Mouse (Mus musculus): ENCODE data around the gene Tas2r138. TPM values are rescaled to one million over a fixed set of nuclear protein-coding genes. Genes with fewer than 3 reads are reported as not detected.

Tas2r138 gene
- not detected in 2 replicates for polyA plus RNA-seq (2015; fragmentation: Nextera tagmentation; extraction: Ambion mirVana)

- 75% methylated on average over 4 of the region's 4 CpGs for whole genome bisulfite sequencing
- no peak within 1 kb of the TSS for H3K4me3 ChIP-seq
- ATAC-seq (ENCODE audit: extremely low read depth, insufficient number of reproducible peaks, low FRiP score, low TSS enrichment): no peak
- no peak within 1 kb of the TSS for H3K4me2 ChIP-seq
- no peaks in the 10 kb centered on the region for H3K9me3 ChIP-seq
- H3K27ac ChIP-seq (replicated peaks): no peak within 1 kb of the TSS
- no peak within 1 kb of the TSS for H3K9ac ChIP-seq
- no peaks in the 10 kb centered on the region for H3K27me3 ChIP-seq (replicated peaks)
- H3K36me3 ChIP-seq: no peaks in the 10 kb centered on the region
- no peaks in the 10 kb centered on the region for H3K4me1 ChIP-seq
Observed at GRCm38 (mm10) chr6:40613260-40613852, at the start of gene Tas2r138. Gene Tas2r138 (minus strand): TSS chr6:40613310.

GRCm38 (mm10) chr6:40660930-40661329, 47.8 kb upstream of the Tas2r138 start:
- H3K9ac ChIP-seq: no peak overlapping the region
- no peaks in the 10 kb centered on the region for H3K36me3 ChIP-seq
- no peak for ATAC-seq (ENCODE audit: extremely low read depth, insufficient number of reproducible peaks, low FRiP score, low TSS enrichment)
- H3K4me2 ChIP-seq: no peak overlapping the region
- H3K4me1 ChIP-seq: no peaks in the 10 kb centered on the region
- H3K4me3 ChIP-seq: no peak overlapping the region
- 36% methylated on average over 2 of the region's 2 CpGs for WGBS
- H3K27me3 ChIP-seq (replicated peaks): no peaks in the 10 kb centered on the region
- H3K9me3 ChIP-seq: no peaks in the 10 kb centered on the region
- no peak overlapping the region for H3K27ac ChIP-seq (replicated peaks)

- Histone ChIP-seq H3K27ac (replicated peaks) (no peak overlapping the region), H3K4me2 (no peak overlapping the region), H3K4me1 (no peaks in the 10 kb centered on the region), H3K9me3 (no peaks in the 10 kb centered on the region), H3K4me3 (no peak overlapping the region), H3K27me3 (replicated peaks) (no peaks in the 10 kb centered on the region), H3K9ac (no peak overlapping the region), H3K36me3 (no peaks in the 10 kb centered on the region)
- WGBS: 68% methylated on average over 1 of the region's 1 CpGs
- no peak for ATAC-seq (ENCODE audit: extremely low read depth, insufficient number of reproducible peaks, low FRiP score, low TSS enrichment)
Observed at GRCm38 (mm10) chr6:40650953-40651352, 37.8 kb upstream of the Tas2r138 start.

- no peak for ATAC-seq (ENCODE audit: extremely low read depth, insufficient number of reproducible peaks, low FRiP score, low TSS enrichment)
- no peaks in the 10 kb centered on the region for H3K27me3 ChIP-seq (replicated peaks)
- H3K4me3 ChIP-seq: no peak overlapping the region
- H3K4me1 ChIP-seq: no peaks in the 10 kb centered on the region
- WGBS: 72% methylated on average over 8 of the region's 8 CpGs
- no peak overlapping the region for H3K4me2 ChIP-seq
- H3K27ac ChIP-seq (replicated peaks): no peak overlapping the region
- H3K9ac ChIP-seq: no peak overlapping the region
- H3K9me3 ChIP-seq: no peaks in the 10 kb centered on the region
- no peaks in the 10 kb centered on the region for H3K36me3 ChIP-seq
Observed at GRCm38 (mm10) chr6:40645701-40646100, 32.6 kb upstream of the Tas2r138 start.

GRCm38 (mm10) chr6:40640710-40641538, 27.8 kb upstream of the Tas2r138 start:
- WGBS: 51% methylated on average over 8 of the region's 8 CpGs
- no peak overlapping the region for H3K9ac ChIP-seq

GRCm38 (mm10) chr6:40637755-40638154, 24.6 kb upstream of the Tas2r138 start:
- Histone ChIP-seq H3K9me3 (no peaks in the 10 kb centered on the region), H3K9ac (no peak overlapping the region), H3K4me1 (no peaks in the 10 kb centered on the region), H3K4me3 (no peak overlapping the region), H3K36me3 (no peaks in the 10 kb centered on the region), H3K27me3 (replicated peaks) (no peaks in the 10 kb centered on the region), H3K27ac (replicated peaks) (no peak overlapping the region), H3K4me2 (no peak overlapping the region)
- WGBS: 78% methylated on average over 5 of the region's 5 CpGs
- no peak for ATAC-seq (ENCODE audit: extremely low read depth, insufficient number of reproducible peaks, low FRiP score, low TSS enrichment)

More at GRCm38 (mm10) chr6:40640710-40641538, 27.8 kb upstream of the Tas2r138 start:
- H3K4me1 ChIP-seq: no peaks in the 10 kb centered on the region
- H3K9me3 ChIP-seq: no peaks in the 10 kb centered on the region
- no peak overlapping the region for H3K27ac ChIP-seq (replicated peaks)
- H3K4me3 ChIP-seq: no peak overlapping the region
- ATAC-seq (ENCODE audit: extremely low read depth, insufficient number of reproducible peaks, low FRiP score, low TSS enrichment): no peak
- H3K36me3 ChIP-seq: no peaks in the 10 kb centered on the region
- H3K27me3 ChIP-seq (replicated peaks): no peaks in the 10 kb centered on the region
- no peak overlapping the region for H3K4me2 ChIP-seq

- H3K4me2 ChIP-seq: no peak overlapping the region
- no peaks in the 10 kb centered on the region for H3K4me1 ChIP-seq
- H3K36me3 ChIP-seq: no peaks in the 10 kb centered on the region
- H3K27me3 ChIP-seq (replicated peaks): no peaks in the 10 kb centered on the region
- 73% methylated on average over 6 of the region's 6 CpGs for WGBS
- ATAC-seq (ENCODE audit: extremely low read depth, insufficient number of reproducible peaks, low FRiP score, low TSS enrichment): no peak
- H3K9ac ChIP-seq: no peak overlapping the region
- no peak overlapping the region for H3K27ac ChIP-seq (replicated peaks)
- H3K9me3 ChIP-seq: no peaks in the 10 kb centered on the region
- H3K4me3 ChIP-seq: no peak overlapping the region
Observed at GRCm38 (mm10) chr6:40635559-40635958, 22.4 kb upstream of the Tas2r138 start.

GRCm38 (mm10) chr6:40634640-40635071, 21.5 kb upstream of the Tas2r138 start:
- Histone ChIP-seq H3K9ac (no peak overlapping the region), H3K9me3 (no peaks in the 10 kb centered on the region), H3K4me3 (no peak overlapping the region), H3K27me3 (replicated peaks) (no peaks in the 10 kb centered on the region), H3K36me3 (no peaks in the 10 kb centered on the region), H3K27ac (replicated peaks) (no peak overlapping the region), H3K4me2 (no peak overlapping the region), H3K4me1 (no peaks in the 10 kb centered on the region)
- 59% methylated on average over 1 of the region's 1 CpGs for WGBS
- no peak for ATAC-seq (ENCODE audit: extremely low read depth, insufficient number of reproducible peaks, low FRiP score, low TSS enrichment)

GRCm38 (mm10) chr6:40628406-40629000, 15.4 kb upstream of the Tas2r138 start, which contains the start of gene Mgam:
Gene Mgam (plus strand): TSS chr6:40628831.
- ATAC-seq (ENCODE audit: extremely low read depth, insufficient number of reproducible peaks, low FRiP score, low TSS enrichment): no peak
- Histone ChIP-seq H3K9ac (no peak within 1 kb of the TSS), H3K9me3 (no peaks in the 10 kb centered on the region), H3K4me1 (no peaks in the 10 kb centered on the region), H3K4me3 (no peak within 1 kb of the TSS), H3K4me2 (no peak within 1 kb of the TSS), H3K27me3 (replicated peaks) (no peaks in the 10 kb centered on the region), H3K36me3 (no peaks in the 10 kb centered on the region), H3K27ac (replicated peaks) (no peak within 1 kb of the TSS)
- 70% methylated on average over 8 of the region's 8 CpGs for WGBS

GRCm38 (mm10) chr6:40626111-40626510, 13.0 kb upstream of the Tas2r138 start:
- no peak overlapping the region for H3K4me3 ChIP-seq
- H3K27ac ChIP-seq (replicated peaks): no peak overlapping the region
- no peak overlapping the region for H3K9ac ChIP-seq
- ATAC-seq (ENCODE audit: extremely low read depth, insufficient number of reproducible peaks, low FRiP score, low TSS enrichment): no peak
- H3K9me3 ChIP-seq: no peaks in the 10 kb centered on the region
- H3K36me3 ChIP-seq: no peaks in the 10 kb centered on the region
- 42% methylated on average over 1 of the region's 1 CpGs for WGBS
- no peaks in the 10 kb centered on the region for H3K4me1 ChIP-seq
- H3K27me3 ChIP-seq (replicated peaks): no peaks in the 10 kb centered on the region
- H3K4me2 ChIP-seq: no peak overlapping the region

- Histone ChIP-seq H3K27ac (replicated peaks) (no peak overlapping the region), H3K4me3 (no peak overlapping the region), H3K27me3 (replicated peaks) (no peaks in the 10 kb centered on the region), H3K9me3 (no peaks in the 10 kb centered on the region), H3K9ac (no peak overlapping the region), H3K4me1 (no peaks in the 10 kb centered on the region), H3K4me2 (no peak overlapping the region), H3K36me3 (no peaks in the 10 kb centered on the region)
- no peak for ATAC-seq (ENCODE audit: extremely low read depth, insufficient number of reproducible peaks, low FRiP score, low TSS enrichment)
- 10% methylated on average over 2 of the region's 2 CpGs for WGBS
Observed at GRCm38 (mm10) chr6:40617965-40618364, 4.9 kb upstream of the Tas2r138 start.

Data from heart, embryonic 13.5 days (tissue).